Mouse (Mus musculus): ENCODE measurements at regions not wholly inside any gene's neighbourhood (a gene's known extent, or its start where the extent isn't known, plus 50 kb on each side); places are given as distances from the start of the nearest gene placed in this dataset.
A peak's percentile ranks its signal among the peaks of the same experiment; 100 is the strongest.

DNA sequence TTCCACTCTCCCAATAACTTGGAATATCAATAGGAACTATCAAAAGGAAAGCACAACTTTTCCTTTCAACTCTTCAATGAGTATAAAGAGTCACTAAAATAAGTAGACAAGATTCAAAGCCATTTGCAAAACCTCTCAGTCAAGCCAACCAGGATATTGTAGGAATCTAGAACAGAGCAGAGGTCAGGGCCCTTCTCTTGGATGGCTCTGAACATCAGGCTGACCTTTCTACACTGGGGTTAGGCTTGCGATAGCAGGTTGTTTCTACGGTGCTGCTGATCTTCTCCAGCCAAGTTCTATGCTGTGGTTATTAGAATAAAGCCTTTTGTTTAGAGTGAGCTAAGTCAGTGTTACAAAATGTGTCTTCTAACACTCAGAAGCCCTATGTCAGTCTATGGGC, 658.6 kb downstream of the Ofcc1 start:
- H3K4me2 ChIP-seq (ENCODE audit: low read length): no peak overlapping the region
- no peak overlapping the region for H3K4me3 ChIP-seq (ENCODE audit: low read depth, low read length)
- 82% methylated on average over 2 of the region's 2 CpGs for WGBS
- H3K27ac ChIP-seq (ENCODE audit: low read length): no peak overlapping the region
- no peaks in the 10 kb centered on the region for H3K36me3 ChIP-seq (ENCODE audit: control insufficient read depth, insufficient read depth, low read length)
- no peaks in the 10 kb centered on the region for H3K9me3 ChIP-seq (replicated peaks; ENCODE audit: control insufficient read depth, low read length, poor library complexity, severe bottlenecking)
- H3K9ac ChIP-seq (ENCODE audit: low read depth, low read length): no peak overlapping the region
- no peaks in the 10 kb centered on the region for H3K4me1 ChIP-seq (ENCODE audit: control insufficient read depth, insufficient read depth, low read length)
- no peaks in the 10 kb centered on the region for H3K27me3 ChIP-seq (ENCODE audit: control insufficient read depth, insufficient read depth, low read depth, low read length)
- ATAC-seq: no peak

GRCm38 (mm10) chr13:39691291-39692024, 669.8 kb downstream of the Ofcc1 start:
- Histone ChIP-seq H3K4me3 (ENCODE audit: low read depth, low read length) (no peak overlapping the region), H3K9ac (ENCODE audit: low read depth, low read length) (no peak overlapping the region), H3K27me3 (ENCODE audit: control insufficient read depth, insufficient read depth, low read depth, low read length) (no peaks in the 10 kb centered on the region), H3K4me2 (ENCODE audit: low read length) (no peak overlapping the region), H3K27ac (ENCODE audit: low read length) (no peak overlapping the region), H3K4me1 (ENCODE audit: control insufficient read depth, insufficient read depth, low read length) (no peaks in the 10 kb centered on the region), H3K9me3 (replicated peaks; ENCODE audit: control insufficient read depth, low read length, poor library complexity, severe bottlenecking) (no peaks in the 10 kb centered on the region), H3K36me3 (ENCODE audit: control insufficient read depth, insufficient read depth, low read length) (no peaks in the 10 kb centered on the region)
- WGBS: 86% methylated on average over 3 of the region's 3 CpGs
- no peak for ATAC-seq

DNA sequence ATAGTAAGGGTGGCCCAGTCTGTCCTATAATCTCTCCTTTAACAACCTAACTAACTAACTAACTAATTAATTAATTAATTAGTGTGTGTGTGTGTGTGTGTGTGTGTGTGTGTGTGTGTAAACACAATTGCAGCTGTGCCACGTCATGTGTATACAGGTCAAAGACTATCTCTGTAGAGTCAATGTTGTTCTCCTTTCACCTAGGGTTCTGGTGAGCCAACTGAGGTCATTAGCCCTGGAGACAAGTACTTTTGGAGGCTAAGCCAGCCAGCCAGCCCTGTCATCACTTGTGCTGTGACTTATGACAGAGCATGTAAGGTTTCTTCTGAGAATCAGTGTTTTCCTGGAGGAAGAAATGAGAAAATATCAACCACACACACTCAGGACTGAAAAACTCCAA, 696.7 kb downstream of the Ofcc1 start:
- no peaks in the 10 kb centered on the region for H3K27me3 ChIP-seq (ENCODE audit: control insufficient read depth, insufficient read depth, low read depth, low read length)
- no peaks in the 10 kb centered on the region for H3K4me1 ChIP-seq (ENCODE audit: control insufficient read depth, insufficient read depth, low read length)
- H3K4me3 ChIP-seq (ENCODE audit: low read depth, low read length): no peak overlapping the region
- ATAC-seq: no peak
- no peak overlapping the region for H3K27ac ChIP-seq (ENCODE audit: low read length)
- no peaks in the 10 kb centered on the region for H3K9me3 ChIP-seq (replicated peaks; ENCODE audit: control insufficient read depth, low read length, poor library complexity, severe bottlenecking)
- 100% methylated on average over 1 of the region's 1 CpGs for WGBS
- H3K4me2 ChIP-seq (ENCODE audit: low read length): no peak overlapping the region
- no peak overlapping the region for H3K9ac ChIP-seq (ENCODE audit: low read depth, low read length)
- H3K36me3 ChIP-seq (ENCODE audit: control insufficient read depth, insufficient read depth, low read length): no peaks in the 10 kb centered on the region

DNA sequence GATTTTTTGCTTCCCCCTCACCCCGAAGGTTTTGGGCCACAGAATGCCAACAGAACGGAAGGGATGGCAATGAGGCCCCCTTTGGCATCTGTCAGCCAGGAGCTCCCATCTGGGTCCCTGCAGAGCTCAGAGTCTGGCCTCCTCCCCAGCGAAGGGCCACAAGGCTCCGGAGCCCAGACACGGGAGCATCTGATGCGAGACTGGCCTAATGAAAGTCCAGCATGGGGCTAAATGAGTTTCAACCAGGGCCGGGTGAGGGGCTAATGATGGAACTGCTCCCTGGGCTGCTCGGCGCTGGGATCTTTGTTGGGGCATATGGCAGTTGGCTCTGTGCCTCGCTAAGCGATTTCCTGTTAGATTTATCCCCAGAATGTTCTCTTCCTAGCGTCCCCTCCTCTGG, 688.8 kb upstream of the Slc35b3 start:
- no peak for ATAC-seq
- H3K9me3 ChIP-seq (replicated peaks; ENCODE audit: control insufficient read depth, low read length, poor library complexity, severe bottlenecking): no peaks in the 10 kb centered on the region
- no peak overlapping the region for H3K4me2 ChIP-seq (ENCODE audit: low read length)

GRCm38 (mm10) chr13:39647367-39647766, 686.7 kb upstream of the Slc35b3 start:
- 20% methylated on average over 9 of the region's 9 CpGs for WGBS
- ATAC-seq: peak; percentile 73

More for the DNA sequence above, 688.8 kb upstream of the Slc35b3 start:
- no peaks in the 10 kb centered on the region for H3K36me3 ChIP-seq (ENCODE audit: control insufficient read depth, insufficient read depth, low read length)
- no peak overlapping the region for H3K9ac ChIP-seq (ENCODE audit: low read depth, low read length)
- WGBS: 40% methylated on average over 12 of the region's 12 CpGs
- no peak overlapping the region for H3K4me3 ChIP-seq (ENCODE audit: low read depth, low read length)
- H3K4me1 ChIP-seq (ENCODE audit: control insufficient read depth, insufficient read depth, low read length): no peaks in the 10 kb centered on the region
- H3K27me3 ChIP-seq (ENCODE audit: control insufficient read depth, insufficient read depth, low read depth, low read length): peaks cover 2% of the 10 kb centered on the region; the same call in 1 of the 2 replicates
- H3K27ac ChIP-seq (ENCODE audit: low read length): no peak overlapping the region

DNA sequence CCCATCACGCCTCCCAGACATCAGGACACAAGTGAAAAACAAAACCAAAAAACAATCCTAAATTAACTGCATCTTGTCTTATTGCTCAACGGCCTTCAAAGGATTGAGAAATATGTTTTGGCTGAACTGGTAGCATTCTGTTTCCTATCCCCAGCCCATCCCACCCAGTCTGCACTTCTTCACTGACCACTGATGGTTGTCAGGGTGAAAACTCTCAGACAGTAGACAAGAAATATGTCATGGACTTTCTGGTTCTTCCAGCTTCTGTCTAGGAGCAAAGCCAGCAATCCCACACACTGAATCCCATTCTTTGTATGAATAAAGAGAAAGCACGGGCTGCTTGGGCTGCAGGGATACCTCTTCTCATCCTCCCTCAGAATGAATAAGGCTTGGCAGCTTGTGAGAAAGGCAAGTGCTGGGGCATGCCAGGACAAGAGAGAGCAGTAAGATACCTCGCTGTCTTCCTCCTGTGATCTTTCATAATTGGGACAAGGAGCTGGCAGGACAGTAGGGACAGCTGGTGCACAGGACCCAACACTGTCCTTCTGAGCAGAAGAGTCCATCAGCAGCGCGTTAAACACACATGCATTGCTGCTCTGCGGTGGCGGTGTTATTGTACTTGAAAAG, 670.9 kb upstream of the Slc35b3 start:
- H3K9ac ChIP-seq (ENCODE audit: low read depth, low read length): no peak overlapping the region
- H3K36me3 ChIP-seq (ENCODE audit: control insufficient read depth, insufficient read depth, low read length): no peaks in the 10 kb centered on the region
- no peaks in the 10 kb centered on the region for H3K4me1 ChIP-seq (ENCODE audit: control insufficient read depth, insufficient read depth, low read length)

More at GRCm38 (mm10) chr13:39647367-39647766, 686.7 kb upstream of the Slc35b3 start:
- H3K27me3 ChIP-seq (ENCODE audit: control insufficient read depth, insufficient read depth, low read depth, low read length): peaks cover 2% of the 10 kb centered on the region; the same call in 1 of the 2 replicates
- H3K9me3 ChIP-seq (replicated peaks; ENCODE audit: control insufficient read depth, low read length, poor library complexity, severe bottlenecking): no peaks in the 10 kb centered on the region
- H3K27ac ChIP-seq (ENCODE audit: low read length): no peak overlapping the region
- H3K4me3 ChIP-seq (ENCODE audit: low read depth, low read length): no peak overlapping the region
- no peaks in the 10 kb centered on the region for H3K4me1 ChIP-seq (ENCODE audit: control insufficient read depth, insufficient read depth, low read length)
- no peak overlapping the region for H3K4me2 ChIP-seq (ENCODE audit: low read length)
- H3K36me3 ChIP-seq (ENCODE audit: control insufficient read depth, insufficient read depth, low read length): no peaks in the 10 kb centered on the region
- no peak overlapping the region for H3K9ac ChIP-seq (ENCODE audit: low read depth, low read length)

More for the DNA sequence above, 670.9 kb upstream of the Slc35b3 start:
- no peaks in the 10 kb centered on the region for H3K27me3 ChIP-seq (ENCODE audit: control insufficient read depth, insufficient read depth, low read depth, low read length)
- WGBS: 85% methylated on average over 8 of the region's 8 CpGs
- no peak overlapping the region for H3K4me2 ChIP-seq (ENCODE audit: low read length)
- H3K27ac ChIP-seq (ENCODE audit: low read length): no peak overlapping the region
- no peak overlapping the region for H3K4me3 ChIP-seq (ENCODE audit: low read depth, low read length)
- H3K9me3 ChIP-seq (replicated peaks; ENCODE audit: control insufficient read depth, low read length, poor library complexity, severe bottlenecking): no peaks in the 10 kb centered on the region
- ATAC-seq: no peak

Measured in midbrain, embryonic 16.5 days (tissue).